Mouse (Mus musculus) ES-E14 (cell line): Measurements from ENCODE around the gene Csnk2b.

ENCODE experiments used
- CHD2 ChIP-seq: IDR thresholded peaks from 2 replicates; pipeline ENCODE4 v1.6.1; 2014; ENCODE audit warnings: mild to moderate bottlenecking, low read depth, low read length, inconsistent platforms
- HCFC1 ChIP-seq: IDR thresholded peaks from 2 replicates; pipeline ENCODE4 v1.6.1; 2012; ENCODE audit warnings: low read length, inconsistent platforms, borderline replicate concordance; ENCODE audit not compliant: insufficient read depth
- ZC3H11A ChIP-seq: IDR thresholded peaks from 2 replicates; pipeline ENCODE4 v1.6.1; 2012; ENCODE audit warnings: low read depth, mild to moderate bottlenecking, inconsistent platforms, low read length, borderline replicate concordance

- TF ChIP-seq ZC3H11A (no peak), CHD2 (no peak), HCFC1 (no peak)
These were observed 32.8 kb upstream of the Csnk2b start for GRCm38 (mm10) chr17:35154616-35155015.
